8 mouse cellular contexts compared by ENCODE assay signal in the genomic region with DNA sequence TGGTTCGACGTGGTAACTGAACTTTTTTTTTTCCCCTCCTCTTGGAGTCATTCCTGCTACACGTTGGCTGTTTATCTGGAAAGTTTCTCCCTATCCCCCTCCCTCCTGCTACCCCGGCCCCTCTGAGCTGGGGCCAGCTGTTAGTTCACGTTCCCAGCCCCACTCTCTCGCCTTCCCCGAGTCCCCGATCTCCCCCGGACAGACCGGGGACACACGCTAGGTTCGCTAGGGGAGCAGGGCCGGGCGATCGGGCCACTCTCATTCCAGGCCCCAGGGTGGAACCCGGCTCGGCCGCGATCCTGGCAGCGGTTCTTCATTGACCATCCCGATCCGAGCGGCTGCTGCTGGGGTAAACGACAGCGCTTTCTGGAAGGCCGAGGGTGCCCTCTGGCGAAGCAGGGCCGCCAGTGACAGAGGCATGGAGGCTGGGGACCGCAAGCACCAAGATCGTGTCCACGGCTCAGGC. TPM values are rescaled to one million over a fixed set of nuclear protein-coding genes. Genes with fewer than 3 reads are reported as not detected.
DNase-seq lines count a peak whose midpoint lies in the region; ATAC-seq and TF ChIP-seq lines count a peak whose summit lies in the region.

No protein-coding gene starts in this region.

- no peaks in the 10 kb centered on the region for H3K36me3 ChIP-seq in CH12.LX (replicated peaks in 1 of 2; ENCODE audit: control insufficient read depth in 1 of 2, insufficient read depth in 1 of 2, low read length in 1 of 2)
- no peaks in the 10 kb centered on the region for H3K36me3 ChIP-seq in forebrain, embryonic 13.5 days (ENCODE audit: poor library complexity, severe bottlenecking)
- H3K36me3 ChIP-seq in liver, embryonic 16.5 days (ENCODE audit: control insufficient read depth, insufficient read depth), result no peaks in the 10 kb centered on the region
- no peaks in the 10 kb centered on the region for H3K36me3 ChIP-seq in neural tube, embryonic 12.5 days
- no peaks in the 10 kb centered on the region for H3K36me3 ChIP-seq in stomach, postnatal 0 days (ENCODE audit: control insufficient read depth, insufficient read depth, low read length)

- H3K4me2 ChIP-seq in CH12.LX (ENCODE audit: insufficient read depth, low read depth, poor library complexity, severe bottlenecking), result peak overlapping the region; percentile 66
- peak overlapping the region; percentile 78 for H3K4me2 ChIP-seq in forebrain, embryonic 13.5 days
- peak overlapping the region; percentile 78 for H3K4me2 ChIP-seq in liver, embryonic 16.5 days (ENCODE audit: low read depth, low read length)
- peak overlapping the region; percentile 76 for H3K4me2 ChIP-seq in neural tube, embryonic 12.5 days (replicated peaks)
- H3K4me2 ChIP-seq in stomach, postnatal 0 days (replicated peaks; ENCODE audit: low read depth), result peak overlapping the region; percentile 93

- DNase-seq in CH12.LX (ENCODE audit: extremely low read depth), result peak; percentile 64
- peak; percentile 63 for DNase-seq in c-Kit-positive CD71-negative TER-119-negative erythroid progenitor cells, embryonic 14.5 days (ENCODE audit: low read depth)
- DNase-seq in heart, postnatal 10 days, result peak; percentile 96 to 97
- DNase-seq in kidney, postnatal 4 days, result peak; percentile 95 to 96
- DNase-seq in stomach, postnatal 0 days (ENCODE audit: low spot score), result peak; percentile 93

- no peaks in the 10 kb centered on the region for H3K79me2 ChIP-seq in CH12.LX (replicated peaks; ENCODE audit: control insufficient read depth, extremely low read depth, insufficient read depth, poor library complexity, severe bottlenecking)

- no peak for TF ChIP-seq EP300 in CH12.LX (IDR thresholded peaks at IDR 0.05; ENCODE audit: low read length)
- TF ChIP-seq EP300 in stomach, postnatal 0 days (optimal IDR thresholded peaks at IDR 0.05), result no peak

- H3K9me3 ChIP-seq in CH12.LX (replicated peaks; ENCODE audit: low read length), result no peaks in the 10 kb centered on the region
- H3K9me3 ChIP-seq in forebrain, embryonic 13.5 days (replicated peaks), result no peaks in the 10 kb centered on the region
- no peaks in the 10 kb centered on the region for H3K9me3 ChIP-seq in liver, embryonic 16.5 days (replicated peaks; ENCODE audit: control insufficient read depth, low read length)
- H3K9me3 ChIP-seq in neural tube, embryonic 12.5 days, result no peaks in the 10 kb centered on the region
- no peaks in the 10 kb centered on the region for H3K9me3 ChIP-seq in stomach, postnatal 0 days (ENCODE audit: control insufficient read depth, low read length)

- TF ChIP-seq RAD21 in CH12.LX (IDR thresholded peaks at IDR 0.05; ENCODE audit: low read depth, low read length), result peak; percentile 99

- H3K4me3 ChIP-seq in CH12.LX (replicated peaks in 1 of 3; ENCODE audit: low read depth in 2 of 3, low read length in 2 of 3, poor library complexity in 1 of 3), result peak overlapping the region; percentile 42 to 62 (median 49)
- H3K4me3 ChIP-seq in forebrain, embryonic 13.5 days, result peak overlapping the region; percentile 49
- H3K4me3 ChIP-seq in liver, embryonic 16.5 days (ENCODE audit: low read depth, low read length), result peak overlapping the region; percentile 61
- peak overlapping the region; percentile 52 for H3K4me3 ChIP-seq in neural tube, embryonic 12.5 days
- H3K4me3 ChIP-seq in stomach, postnatal 0 days (ENCODE audit: low read depth, low read length), result peak overlapping the region; percentile 54

- dilution Hi-C loops in CH12.LX (cut with MboI; ENCODE audit: extremely low pct_ligation_motif_present, extremely low pct_unique_long_range_greater_than_20kb, low sequenced_read_pairs), result no loop called here

- H3K4me1 ChIP-seq in CH12.LX (ENCODE audit: control insufficient read depth in 1 of 2, insufficient read depth in 2 of 2), result peaks cover 0 to 3% of the 10 kb centered on the region in 2 experiments; a peak in 1 of 4 replicates
- peaks cover 33% of the 10 kb centered on the region for H3K4me1 ChIP-seq in forebrain, embryonic 13.5 days
- H3K4me1 ChIP-seq in liver, embryonic 16.5 days (ENCODE audit: control insufficient read depth, low read depth, low read length), result no peaks in the 10 kb centered on the region; the same call in 1 of the 2 replicates
- H3K4me1 ChIP-seq in neural tube, embryonic 12.5 days, result peaks cover 37% of the 10 kb centered on the region
- H3K4me1 ChIP-seq in stomach, postnatal 0 days (replicated peaks; ENCODE audit: control insufficient read depth, insufficient read depth), result no peaks in the 10 kb centered on the region; the same call in 1 of the 2 replicates

- TF ChIP-seq CTCF in CH12.LX (conservative IDR thresholded peaks at IDR 0.05 in 1 of 2, IDR thresholded peaks at IDR 0.05 in 1 of 2; ENCODE audit: low read depth in 2 of 2, low read length in 2 of 2), result peak in 1 of 2 experiments; percentile 94; a peak in 2 of 4 replicates
- peak; percentile 99 for TF ChIP-seq CTCF in stomach, postnatal 0 days (IDR thresholded peaks at IDR 0.05; ENCODE audit: low read depth)

- H3K27me3 ChIP-seq in CH12.LX (replicated peaks), result peaks cover 27% of the 10 kb centered on the region
- H3K27me3 ChIP-seq in forebrain, embryonic 13.5 days, result peaks cover 24% of the 10 kb centered on the region
- H3K27me3 ChIP-seq in liver, embryonic 16.5 days (ENCODE audit: control insufficient read depth, insufficient read depth, low read depth, low read length), result peaks cover 41% of the 10 kb centered on the region
- H3K27me3 ChIP-seq in neural tube, embryonic 12.5 days (replicated peaks), result no peaks in the 10 kb centered on the region
- H3K27me3 ChIP-seq in stomach, postnatal 0 days (ENCODE audit: control insufficient read depth, insufficient read depth, low read length), result no peaks in the 10 kb centered on the region

- H3K9ac ChIP-seq in CH12.LX (ENCODE audit: insufficient read depth, low read depth), result peak overlapping the region; percentile 46
- H3K9ac ChIP-seq in forebrain, embryonic 13.5 days, result peak overlapping the region; percentile 65
- H3K9ac ChIP-seq in liver, embryonic 16.5 days (ENCODE audit: low read depth, low read length), result peak overlapping the region; percentile 60
- peak overlapping the region; percentile 67 for H3K9ac ChIP-seq in neural tube, embryonic 12.5 days
- peak overlapping the region; percentile 68 for H3K9ac ChIP-seq in stomach, postnatal 0 days (ENCODE audit: low read length)

- H3K27ac ChIP-seq in CH12.LX (ENCODE audit: insufficient read depth, low read depth), result no peak overlapping the region
- H3K27ac ChIP-seq in forebrain, embryonic 13.5 days, result peak overlapping the region; percentile 66
- H3K27ac ChIP-seq in liver, embryonic 16.5 days (ENCODE audit: low read length), result no peak overlapping the region
- H3K27ac ChIP-seq in neural tube, embryonic 12.5 days, result no peak overlapping the region; the same call in 1 of the 2 replicates
- peak overlapping the region; percentile 93 for H3K27ac ChIP-seq in stomach, postnatal 0 days (replicated peaks)

- intact Hi-C loops in heart, postnatal 10 days (cut with DNase I), result loop anchor here (1.0 to 5.0 kb wide), 6 partner anchors 54 to 332 kb away; partner anchors contain the start of gene Flvcr2

- peak; percentile 79 for ATAC-seq in forebrain, embryonic 13.5 days
- ATAC-seq in liver, embryonic 16.5 days (ENCODE audit: low read depth), result peak; percentile 76
- peak; percentile 71 for ATAC-seq in neural tube, embryonic 12.5 days (ENCODE audit: low FRiP score, low read depth)
- ATAC-seq in stomach, postnatal 0 days (ENCODE audit: low FRiP score, low TSS enrichment), result peak; percentile 79

- under 1% methylated on average over 31 of the region's 31 CpGs for WGBS in forebrain, embryonic 13.5 days
- under 1% methylated on average over 31 of the region's 31 CpGs for WGBS in liver, embryonic 16.5 days (ENCODE audit: insufficient replicate concordance)
- under 1% methylated on average over 31 of the region's 31 CpGs for WGBS in neural tube, embryonic 12.5 days
- 1% methylated on average over 31 of the region's 31 CpGs for WGBS in stomach, postnatal 0 days

- TF ChIP-seq POLR2A in CH12.LX (IDR thresholded peaks at IDR 0.05; ENCODE audit: low read depth, low read length), result no peak

- in situ Hi-C loops in CH12.LX (cut with MboI; ENCODE audit: low pct_ligation_motif_present, low pct_unique_long_range_greater_than_20kb, low sequenced_read_pairs), result loop anchor here (5.0 to 10.0 kb wide), 3 partner anchors 54 to 227 kb away; no protein-coding TSS in a partner anchor

TF ChIP-seq in CH12.LX, 34 proteins besides CTCF, POLR2A, EP300 and RAD21 (continues in another document):
- TF ChIP-seq NRF1 (IDR thresholded peaks at IDR 0.05; ENCODE audit: low read depth, low read length) (0 out of 2 replicates have a peak, but pooled peaks have one; percentile 9), SIN3A (IDR thresholded peaks at IDR 0.05; ENCODE audit: low read length) (peak; percentile 40; the same call in 1 of the 2 replicates), NELFE (IDR thresholded peaks at IDR 0.05; ENCODE audit: low read depth, low read length) (peak; percentile 35; the same call in 1 of the 2 replicates), CHD2 (IDR thresholded peaks at IDR 0.05; ENCODE audit: low read length) (no peak), GABPA (IDR thresholded peaks at IDR 0.05; ENCODE audit: insufficient replicate concordance, low read depth, low read length) (no peak), UBTF (IDR thresholded peaks at IDR 0.05; ENCODE audit: low read depth, low read length) (peak; percentile 94), ZC3H11A (IDR thresholded peaks at IDR 0.05; ENCODE audit: low read depth, low read length) (peak; percentile 71), MXI1 (IDR thresholded peaks at IDR 0.05; ENCODE audit: low read depth, low read length) (0 out of 2 replicates have a peak, but pooled peaks have one; percentile 20)

RNA-seq across cellular contexts. Expression of gene Tgfb3, which starts 0.4 kb away (rescaled TPM):
- total RNA-seq in CH12.LX (2012; rRNA removed) (0.13 and 0.34 TPM in 2 replicates), CH12.LX (2014; rRNA removed) (not detected in 2 replicates)
- not detected in 2 replicates for polyA plus RNA-seq in CH12.LX (2012; ENCODE audit: insufficient read length, low read depth)
- 5.7 and 5.9 TPM in 2 replicates for polyA plus RNA-seq in forebrain, embryonic 13.5 days (2015; fragmentation: Nextera tagmentation; extraction: Ambion mirVana)
- 10 to 100 TPM; 19.8 to 20.7 TPM for total RNA-seq in heart, postnatal 10 days (2021)
- 2.0 and 2.4 TPM in 2 replicates for polyA plus RNA-seq in liver, embryonic 16.5 days (2015; fragmentation: Nextera tagmentation; extraction: Ambion mirVana)
- polyA plus RNA-seq in neural tube, embryonic 12.5 days (2016; fragmentation: Nextera tagmentation; extraction: Ambion mirVana), result 12.1 and 13.3 TPM in 2 replicates
- 9.4 and 9.5 TPM in 2 replicates for polyA plus RNA-seq in stomach, postnatal 0 days (2015; fragmentation: Nextera tagmentation; extraction: Ambion mirVana)

RNA-seq across cellular contexts. Expression of gene Ift43, which starts 3.1 kb away (rescaled TPM):
- total RNA-seq in CH12.LX (2012; rRNA removed) (5.6 and 8.6 TPM in 2 replicates), CH12.LX (2014; rRNA removed) (2.2 and 2.8 TPM in 2 replicates)
- 1.9 and 2.0 TPM in 2 replicates for polyA plus RNA-seq in CH12.LX (2012; ENCODE audit: insufficient read length, low read depth)
- 91.3 and 104 TPM in 2 replicates for polyA plus RNA-seq in forebrain, embryonic 13.5 days (2015; fragmentation: Nextera tagmentation; extraction: Ambion mirVana)
- total RNA-seq in heart, postnatal 10 days (2021), result 10 to 100 TPM; 30.2 to 34.0 TPM
- 6.0 and 6.6 TPM in 2 replicates for polyA plus RNA-seq in liver, embryonic 16.5 days (2015; fragmentation: Nextera tagmentation; extraction: Ambion mirVana)
- 81.3 and 84.2 TPM in 2 replicates for polyA plus RNA-seq in neural tube, embryonic 12.5 days (2016; fragmentation: Nextera tagmentation; extraction: Ambion mirVana)
- 48.0 and 49.4 TPM in 2 replicates for polyA plus RNA-seq in stomach, postnatal 0 days (2015; fragmentation: Nextera tagmentation; extraction: Ambion mirVana)

Comparison
In these comparisons a context has a peak if more than half of its experiments do, and no peak if none do; other contexts are left out.
1. H3K27ac ChIP-seq: peak in forebrain, embryonic 13.5 days (single experiment) and stomach, postnatal 0 days (single experiment); none in CH12.LX (single experiment), liver, embryonic 16.5 days (single experiment) and neural tube, embryonic 12.5 days (single experiment).
2. Peak in every context shown above with its lines, with median percentiles within 50 percentile points of each other: DNase-seq, H3K4me2 ChIP-seq, H3K4me3 ChIP-seq, H3K9ac ChIP-seq and ATAC-seq.